Mouse (Mus musculus) kidney, postnatal 10 days (tissue): ENCODE data around the gene Cenpa.
"Not testable (repeated sequence)": the region's sequence is repeated elsewhere in the genome, so short reads cannot be mapped to it uniquely, and the experiment has no call there.

Source experiments
- DNase-seq: peaks from one replicate; pipeline ENCODE4 v3.0.0; 2021; ENCODE audit warnings: mixed read lengths

Cenpa gene

DNA sequence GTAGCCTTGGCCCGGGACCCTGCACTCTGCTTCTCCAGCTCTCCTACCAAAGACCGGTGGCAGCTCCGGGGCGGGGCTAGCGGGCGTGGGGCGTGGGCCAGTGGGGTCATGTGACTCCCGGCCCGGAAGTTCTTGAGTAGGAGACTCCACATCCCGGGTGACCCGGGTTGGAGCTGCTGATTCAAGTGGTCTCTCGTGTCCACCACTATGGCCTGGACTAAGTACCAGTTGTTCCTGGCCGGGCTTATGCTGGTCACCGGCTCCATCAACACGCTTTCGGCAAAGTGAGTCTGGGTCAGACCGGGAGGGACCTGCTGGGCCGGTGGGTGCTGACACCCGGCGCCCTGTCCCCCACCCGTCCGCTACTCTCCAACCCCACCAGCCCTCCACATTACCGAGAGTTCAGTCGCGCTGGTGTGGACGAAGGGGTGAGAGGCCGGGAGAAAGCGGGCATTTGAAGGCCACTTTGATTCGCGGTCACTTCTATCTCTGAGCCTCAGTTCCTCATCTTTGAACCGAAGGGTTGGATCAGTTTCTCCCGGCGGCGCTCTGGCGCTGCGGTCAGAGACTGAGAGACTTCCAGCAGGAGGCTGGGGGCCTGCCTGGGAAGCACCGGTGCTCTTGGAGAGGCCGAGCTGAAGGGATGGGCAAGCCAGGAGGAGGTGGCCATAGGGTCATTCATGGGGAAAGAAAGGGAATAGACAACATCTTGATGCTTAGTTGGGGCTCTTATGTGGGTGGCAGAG lies 18.6 kb upstream of the Cenpa start, which contains the start of gene Slc35f6:
Gene Slc35f6, plus strand, starts transcription at position 119 of the 746 bp plus-strand sequence.
- DNase-seq = peak; percentile 97

DNA sequence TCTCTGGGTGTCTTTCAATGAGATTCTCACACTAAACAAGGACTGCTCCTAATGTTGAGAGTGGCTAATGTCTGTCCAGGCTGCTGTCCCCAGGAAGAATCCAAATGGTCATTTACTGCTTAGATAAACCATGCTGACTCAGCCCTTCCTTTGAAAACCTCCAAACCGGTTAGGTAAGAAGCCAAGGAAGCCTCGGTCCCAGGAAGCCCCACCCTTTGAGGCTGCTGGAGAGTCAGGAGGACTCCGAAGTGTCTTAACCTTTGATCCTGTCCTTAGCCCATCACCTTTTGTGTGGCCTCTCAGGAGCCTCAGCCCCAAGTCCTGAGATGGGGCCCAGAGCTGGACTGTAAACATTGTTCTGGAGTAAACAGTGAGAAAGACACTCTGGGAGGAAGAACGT lies 17.0 kb upstream of the Cenpa start:
- DNase-seq = no peak

DNA sequence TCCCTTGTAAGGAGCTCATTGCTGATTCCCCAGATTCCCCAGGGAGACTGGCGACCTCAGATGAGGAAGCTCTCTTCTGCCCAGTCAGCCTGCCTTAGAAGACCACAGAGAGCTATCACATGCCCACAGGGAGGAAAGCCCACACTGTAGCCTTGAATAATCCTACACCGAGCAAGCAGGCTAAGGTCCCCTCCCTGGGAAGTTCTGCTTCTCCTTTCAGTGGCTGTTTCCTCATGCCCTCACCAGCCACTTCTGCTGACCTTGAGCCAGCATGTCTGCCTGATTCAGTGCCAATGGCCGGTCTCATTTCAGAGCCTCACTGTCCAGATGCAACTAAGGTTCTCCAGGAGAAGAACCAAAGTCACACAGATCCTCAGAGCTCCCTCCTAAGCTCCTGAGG lies 15.8 kb upstream of the Cenpa start:
- DNase-seq = no peak

DNA sequence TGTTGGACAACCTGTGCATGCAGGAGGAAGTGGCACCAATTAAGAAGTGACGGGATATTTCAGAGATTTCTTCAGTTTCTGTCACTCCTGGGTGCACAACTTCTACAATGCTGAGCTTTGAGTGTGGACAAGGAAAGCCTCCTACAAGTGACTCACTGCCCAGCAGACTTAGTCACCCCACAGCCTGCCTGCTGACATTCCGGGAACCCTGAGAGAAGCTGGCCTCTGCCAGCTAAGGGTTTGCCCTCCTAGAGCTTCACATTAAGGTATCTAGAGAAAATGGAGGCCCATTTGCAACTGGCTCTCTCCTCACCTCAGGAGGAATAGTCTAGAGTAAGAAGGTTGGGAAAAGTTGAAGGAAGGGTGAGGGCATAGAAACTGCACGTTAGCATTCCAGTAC lies 15.0 kb upstream of the Cenpa start:
- DNase-seq = no peak

DNA sequence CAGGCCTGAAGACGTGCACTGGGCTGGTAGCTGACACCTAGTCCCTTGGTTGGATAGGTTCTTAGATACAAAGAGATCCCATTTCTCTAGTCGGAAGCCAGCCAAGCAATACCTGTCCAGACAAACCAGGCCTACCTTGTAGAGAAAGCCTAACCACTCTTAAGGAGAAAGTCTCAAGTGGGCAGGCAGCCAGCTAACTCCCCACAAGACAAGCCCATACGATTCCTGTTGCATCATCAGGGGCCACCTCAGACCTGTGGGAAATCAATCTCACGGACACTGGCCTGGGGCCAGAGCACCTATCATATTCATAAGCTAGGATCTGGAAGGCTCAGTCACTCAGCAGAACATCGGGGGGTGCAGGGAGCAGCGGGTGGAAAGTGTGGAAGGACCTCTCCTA lies 13.3 kb upstream of the Cenpa start:
- no peak for DNase-seq

DNA sequence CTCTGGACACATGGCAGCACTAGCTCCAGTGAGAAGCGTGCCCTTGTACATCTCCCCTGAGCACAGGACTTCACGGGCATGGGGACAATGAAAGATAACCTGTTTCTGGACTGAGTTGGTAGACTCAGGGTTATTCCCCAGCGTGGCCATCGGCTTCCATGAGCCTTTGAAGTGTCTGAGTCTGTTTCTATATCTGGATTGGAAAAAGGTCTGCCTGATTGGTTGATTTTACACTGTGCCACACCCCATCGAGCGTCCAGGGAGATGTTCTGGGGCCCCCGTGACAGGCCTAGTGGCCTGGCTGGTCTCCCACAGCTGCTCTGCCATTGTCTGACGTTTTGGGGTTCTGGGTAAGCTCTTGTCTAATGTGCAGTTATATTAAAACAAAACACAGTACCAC lies 11.5 kb upstream of the Cenpa start:
- no peak for DNase-seq

DNA sequence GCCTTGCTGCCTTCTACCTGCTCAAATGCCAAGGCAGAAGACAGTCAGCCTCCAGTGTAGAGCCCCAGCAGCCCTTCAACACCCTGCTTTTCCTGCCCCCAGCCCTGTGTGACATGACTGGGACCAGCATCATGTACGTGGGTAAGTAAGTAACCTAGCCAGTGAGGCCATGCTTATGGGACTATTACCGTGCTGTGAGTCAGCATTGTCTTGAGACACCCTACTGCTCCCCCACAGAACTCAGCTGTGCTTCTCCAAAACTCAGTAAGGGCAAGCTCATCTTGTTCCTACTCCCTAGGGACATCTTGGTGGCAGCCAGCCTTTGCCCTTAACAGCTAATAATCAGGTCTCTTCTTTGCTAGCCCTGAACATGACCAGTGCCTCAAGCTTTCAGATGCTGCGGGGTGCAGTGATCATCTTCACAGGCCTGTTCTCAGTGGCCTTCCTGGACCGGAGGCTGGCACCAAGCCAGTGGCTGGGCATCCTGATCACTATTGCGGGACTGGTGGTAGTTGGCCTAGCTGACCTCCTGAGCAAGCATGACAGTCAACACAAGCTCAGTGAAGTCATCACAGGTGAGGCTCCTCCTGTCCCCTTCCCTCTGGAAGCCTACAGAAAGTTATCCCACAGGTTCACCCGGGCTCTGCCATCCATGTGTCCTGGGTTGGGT lies 10.9 kb upstream of the Cenpa start:
- DNase-seq = no peak

DNA sequence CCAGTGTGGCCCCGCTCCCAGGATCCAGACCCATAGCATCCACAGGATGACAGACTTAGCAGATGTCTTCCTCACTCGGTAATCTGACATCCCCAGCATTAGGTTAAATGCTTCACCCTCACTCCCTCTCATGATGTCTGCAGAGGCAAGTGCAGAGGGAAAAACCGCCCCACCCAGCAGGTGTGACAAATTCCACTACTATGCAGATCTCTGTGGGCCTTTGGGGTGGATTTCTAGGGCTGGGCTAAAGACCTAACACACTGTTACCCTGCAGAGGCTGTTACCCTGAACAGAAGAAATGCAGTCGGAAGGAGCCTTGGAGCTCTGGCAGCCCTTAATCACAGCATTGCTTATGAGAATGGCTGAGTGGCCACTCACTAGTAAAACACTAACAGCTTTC lies 7.5 kb upstream of the Cenpa start:
- DNase-seq = no peak

DNA sequence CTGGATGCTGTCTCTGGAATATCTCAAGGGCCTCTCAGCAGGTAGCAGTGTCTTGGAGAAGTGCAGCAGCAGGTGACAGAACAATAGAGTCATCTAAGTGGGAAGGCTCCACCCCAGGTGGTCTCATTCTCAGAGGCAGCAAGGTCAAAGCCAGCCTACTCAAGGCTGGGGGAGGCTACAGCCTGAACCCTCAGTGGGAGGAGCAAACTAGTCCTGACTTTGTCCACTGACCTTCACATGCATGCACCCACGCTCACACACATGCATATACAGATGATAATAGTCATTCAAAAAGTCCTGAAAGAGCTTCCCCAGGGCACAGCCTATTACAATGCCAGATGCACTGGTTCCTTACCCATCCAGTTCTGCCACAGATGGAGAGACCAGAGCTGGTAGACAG lies 6.3 kb upstream of the Cenpa start:
- DNase-seq = no peak

DNA sequence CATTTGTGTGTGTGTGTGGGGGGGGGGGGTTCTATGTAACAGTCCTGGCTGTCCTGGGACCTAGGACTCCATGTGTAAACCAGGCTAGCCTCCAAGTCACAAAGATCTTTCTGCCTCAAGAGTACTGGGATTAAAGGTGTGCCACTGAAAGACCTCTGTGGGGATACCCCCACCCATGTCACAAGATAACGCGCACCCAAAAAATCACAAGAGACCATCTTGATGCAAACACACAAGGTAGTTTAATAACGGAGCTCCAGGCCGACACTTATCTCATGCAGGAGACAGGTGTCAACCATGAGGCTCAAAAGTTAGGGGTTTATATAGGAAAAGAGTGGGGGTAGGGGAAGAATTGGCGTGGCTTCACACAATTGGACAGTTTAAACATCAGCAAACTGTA lies 5.8 kb upstream of the Cenpa start:
- DNase-seq = no peak

DNA sequence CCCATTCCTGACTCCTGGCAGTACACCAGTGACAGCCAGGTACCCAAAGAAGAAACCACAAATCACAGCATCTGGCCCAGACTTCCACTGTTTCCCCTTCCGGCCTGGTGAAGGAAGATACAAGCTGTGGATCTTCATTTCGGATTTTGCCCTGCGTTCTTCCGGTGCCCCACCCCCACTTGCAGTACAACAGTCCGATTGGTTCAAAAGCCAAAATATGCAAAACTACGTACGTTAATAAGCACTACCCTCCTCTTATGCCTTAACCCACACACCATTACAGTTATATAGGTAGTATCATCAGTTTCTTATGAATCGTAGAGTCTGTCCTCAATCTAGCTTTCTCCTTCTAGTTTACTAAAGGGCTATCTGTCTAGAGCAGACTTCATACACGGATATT lies 1.2 kb upstream of the Cenpa start:
- DNase-seq = no peak

DNA sequence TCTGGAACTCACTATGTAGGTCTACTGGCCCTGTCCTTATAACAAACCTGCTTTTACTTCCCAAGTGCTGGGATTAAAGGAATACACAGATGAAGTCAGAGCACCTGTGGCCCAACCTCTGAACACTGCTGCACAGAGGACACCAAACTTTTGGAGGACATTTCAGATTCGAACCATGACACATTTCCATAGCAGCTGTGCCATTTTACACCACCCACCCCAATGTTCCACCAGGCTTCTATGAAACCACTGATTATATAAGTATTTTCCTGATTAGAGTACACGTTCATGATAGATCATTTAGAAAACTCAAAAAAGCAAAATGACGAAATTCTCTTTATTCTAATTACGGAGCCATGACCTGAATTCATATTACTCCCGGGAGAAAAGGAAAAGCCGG lies 609 bp upstream of the Cenpa start:
- no peak for DNase-seq

DNA sequence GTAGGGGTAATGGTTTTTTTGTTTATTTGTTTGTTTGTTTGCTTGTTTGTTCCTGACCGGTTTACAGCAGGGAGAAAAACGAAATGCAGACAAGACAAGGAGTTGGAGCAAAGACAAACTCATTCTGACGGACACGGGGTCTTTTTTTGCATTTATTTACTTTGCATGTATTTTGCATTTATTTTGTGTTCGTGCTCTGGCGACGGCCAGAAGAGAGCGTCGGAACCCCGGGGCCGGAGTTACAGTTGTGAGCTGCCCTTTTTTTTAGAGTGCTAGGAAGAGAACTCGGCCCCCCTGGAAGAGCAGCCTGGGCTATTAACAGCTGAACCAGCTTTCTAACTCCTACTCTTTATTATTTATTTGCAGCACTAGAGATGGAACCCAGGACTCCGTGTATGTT lies 638 bp downstream of the Cenpa start:
- DNase-seq = no peak

DNA sequence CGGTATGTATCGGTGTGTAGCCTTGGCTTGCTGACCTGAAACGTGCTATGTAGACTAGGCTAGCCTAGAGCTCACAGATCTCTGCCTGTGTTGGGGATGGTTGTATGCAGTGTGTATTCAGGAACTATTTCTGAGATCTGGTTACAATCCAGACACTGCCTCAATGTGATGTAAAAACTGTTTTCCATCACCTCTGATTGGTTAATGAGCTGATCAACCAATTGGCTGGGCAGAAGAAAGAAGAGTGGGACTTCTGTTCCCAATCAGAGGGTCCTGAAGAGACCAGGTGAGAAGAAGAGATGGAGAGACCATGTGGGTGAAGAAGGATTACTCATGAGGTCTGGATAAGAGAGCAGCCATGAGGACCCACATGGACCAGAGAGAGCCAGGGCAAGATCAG lies 1.1 kb downstream of the Cenpa start:
- no peak for DNase-seq

DNA sequence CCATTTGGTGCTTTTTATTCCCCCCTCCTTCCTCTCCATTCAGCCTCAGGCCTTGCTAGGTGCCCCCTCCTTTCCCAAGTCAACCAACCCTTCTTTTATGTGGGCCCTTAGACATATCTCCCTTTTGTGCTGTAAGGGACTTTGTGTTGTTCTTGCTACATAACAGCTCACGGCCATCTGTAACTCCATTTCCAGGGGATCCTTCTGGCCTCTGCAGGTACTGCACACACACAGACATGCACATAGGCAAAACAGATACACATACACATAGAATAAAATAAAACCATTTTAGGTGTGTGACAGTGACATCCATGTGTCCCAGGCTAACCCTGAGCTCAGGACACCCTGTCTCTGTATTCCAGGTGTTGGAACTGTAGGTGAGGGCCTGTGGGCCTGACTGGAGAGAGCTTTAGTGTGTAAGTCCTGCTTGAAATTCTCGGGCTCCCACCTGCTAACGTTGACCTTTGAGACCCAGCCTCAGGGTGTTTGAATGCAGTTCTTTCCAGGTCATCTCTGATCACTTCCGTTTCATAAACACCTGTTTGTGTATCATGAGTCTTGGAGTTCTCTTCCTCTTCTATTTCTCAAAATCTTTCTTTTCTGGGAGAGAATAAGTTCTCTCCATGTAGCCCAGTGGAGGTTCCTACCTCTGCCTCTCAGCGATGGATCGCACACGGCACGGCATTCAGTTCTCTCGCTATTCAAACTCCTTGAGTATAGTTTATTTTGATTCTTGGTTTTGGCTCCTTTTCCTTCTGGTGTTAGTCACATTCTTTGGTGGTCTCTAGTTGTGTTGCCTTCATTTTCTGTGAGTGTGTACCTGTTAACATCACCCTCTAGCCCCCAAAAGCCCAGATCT lies 2.3 kb downstream of the Cenpa start:
- no peak for DNase-seq

DNA sequence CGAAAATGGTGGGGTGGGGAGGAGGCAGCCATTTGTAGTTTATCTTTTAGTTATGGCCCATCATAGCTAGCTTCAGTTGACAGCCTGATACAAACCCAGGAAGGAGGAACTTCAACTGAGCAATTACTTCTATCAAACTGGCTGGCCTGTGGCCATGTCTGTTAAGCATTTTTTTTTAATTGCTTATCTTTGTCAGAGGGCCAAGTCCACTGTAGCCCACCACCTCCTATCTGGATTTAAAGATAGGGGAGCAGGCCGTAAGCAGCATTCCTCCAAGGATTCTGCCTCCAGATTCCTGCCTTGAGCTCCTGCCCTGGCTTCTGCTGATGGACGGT lies 2.9 kb downstream of the Cenpa start:
- no peak for DNase-seq

DNA sequence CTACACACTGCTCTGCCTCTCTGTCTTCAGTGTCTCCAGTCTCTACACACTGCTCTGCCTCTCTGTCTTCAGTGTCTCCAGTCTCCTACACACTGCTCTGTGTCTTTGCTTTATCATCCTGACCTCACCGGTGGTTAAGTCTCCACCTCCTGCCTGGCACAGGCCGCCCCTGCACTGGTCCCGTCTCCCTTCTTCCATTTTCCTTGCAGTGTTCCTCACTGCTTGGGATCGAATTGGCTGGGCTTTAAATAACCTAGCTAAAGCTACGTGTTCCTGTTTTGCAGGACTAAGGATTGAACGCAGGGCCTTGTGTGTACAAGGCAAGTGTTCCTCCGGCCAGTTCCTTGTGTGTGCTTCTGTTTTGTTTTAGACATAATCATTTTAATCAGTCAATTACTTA lies 3.5 kb downstream of the Cenpa start:
- DNase-seq = no peak

DNA sequence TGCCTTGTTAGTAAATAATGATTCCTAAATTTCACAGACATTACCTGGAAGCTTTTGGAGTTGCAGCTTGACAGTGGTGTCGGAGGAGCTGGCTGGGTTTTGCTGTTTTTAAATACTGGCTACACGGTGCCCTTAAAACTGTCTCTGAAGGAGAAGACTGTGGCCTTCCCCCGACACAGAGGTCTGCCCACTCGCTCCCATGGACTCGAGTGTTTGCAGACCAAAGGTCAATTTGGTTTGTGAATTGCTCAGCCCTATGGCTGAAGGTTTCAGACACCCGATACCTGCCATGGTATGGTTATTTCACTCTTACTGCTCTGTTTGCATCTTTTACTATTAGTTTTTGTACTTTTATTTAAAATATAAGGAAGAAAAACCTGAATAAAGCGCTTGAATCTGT lies 7.4 kb downstream of the Cenpa start:
- no peak for DNase-seq

DNA sequence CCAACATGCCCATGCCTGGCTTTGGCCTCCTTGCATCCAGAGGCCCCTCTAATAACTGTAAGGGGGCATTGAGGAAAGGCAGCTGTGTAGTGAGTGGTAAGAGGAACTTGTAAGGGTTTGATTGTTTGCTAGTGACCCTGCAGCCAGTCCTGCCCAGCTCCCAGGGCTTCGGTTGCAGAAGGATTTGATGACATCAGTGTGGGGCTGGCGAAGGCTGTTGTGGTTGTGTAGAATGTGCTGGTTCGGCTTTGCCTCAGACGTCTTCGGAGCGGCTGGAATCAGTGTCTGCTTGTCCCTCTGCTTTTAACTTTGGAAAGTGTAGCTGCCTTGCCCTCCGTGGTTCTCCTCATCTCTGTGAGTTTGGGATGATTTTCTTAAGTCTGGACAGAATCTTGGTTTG lies 10.2 kb downstream of the Cenpa start:
- DNase-seq = no peak

DNA sequence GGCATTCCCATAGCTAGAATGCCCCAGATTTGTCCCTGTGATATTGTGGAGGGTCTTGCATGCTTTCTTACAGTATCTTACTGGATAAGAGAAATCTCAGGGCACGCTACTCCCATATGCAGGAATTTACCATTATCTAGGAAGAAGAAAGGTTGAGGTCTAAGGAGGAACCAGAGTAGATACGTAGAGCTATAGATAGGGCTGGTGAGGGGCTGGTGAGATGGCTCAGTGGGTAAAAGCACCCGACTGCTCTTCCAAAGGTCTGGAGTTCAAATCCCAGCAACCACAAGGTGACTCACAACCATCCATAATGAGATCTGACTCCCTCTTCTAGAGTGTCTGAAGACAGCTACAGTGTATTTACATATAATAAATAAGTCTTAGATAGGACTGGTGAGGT lies 11.5 kb downstream of the Cenpa start:
- DNase-seq = not testable (repeated sequence)

DNA sequence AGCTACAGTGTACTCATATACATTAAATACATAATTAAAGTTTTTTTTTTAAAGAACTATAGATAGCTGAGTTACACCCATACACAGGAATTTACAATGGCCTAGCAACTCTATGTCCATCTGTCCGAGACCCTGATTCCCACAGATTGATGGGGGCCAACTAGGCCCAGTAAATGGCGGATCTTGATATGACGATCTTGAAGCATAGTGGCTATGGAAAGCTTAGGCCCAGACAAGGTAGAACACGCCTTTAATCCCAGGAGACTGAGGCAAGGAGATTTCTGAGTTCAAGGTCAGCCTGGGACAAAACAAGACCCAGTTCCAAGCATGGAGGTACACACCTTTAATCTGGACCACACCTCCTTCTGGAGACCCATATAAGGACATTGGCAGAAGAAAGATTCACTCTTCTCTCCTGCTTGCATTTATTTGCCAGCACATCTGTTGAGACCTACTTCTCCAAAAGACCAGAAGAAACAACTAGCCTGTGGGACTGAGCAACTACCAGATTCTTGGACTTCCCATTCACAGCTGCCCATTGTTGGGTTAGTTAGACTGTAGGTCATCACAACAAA lies 12.2 kb downstream of the Cenpa start:
- no peak for DNase-seq

DNA sequence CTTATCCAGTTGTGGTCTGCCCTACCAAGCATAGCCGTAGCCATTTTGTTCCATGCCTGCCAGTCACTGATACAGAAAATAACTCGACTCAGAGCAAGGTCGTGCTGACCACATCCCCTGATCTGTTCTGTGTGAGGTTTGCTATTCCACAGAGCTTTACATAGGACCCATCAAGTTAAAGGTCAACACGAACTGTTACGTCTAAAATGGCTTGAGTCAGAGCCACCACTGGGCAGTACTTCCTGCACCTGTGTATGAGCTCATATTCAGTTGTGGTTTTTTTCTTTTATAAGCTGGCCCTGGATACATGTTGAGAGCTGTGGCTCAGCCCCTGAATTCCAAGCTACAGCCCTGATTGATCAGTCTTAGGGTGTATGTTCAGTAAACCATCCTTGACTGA lies 13.0 kb downstream of the Cenpa start:
- no peak for DNase-seq

DNA sequence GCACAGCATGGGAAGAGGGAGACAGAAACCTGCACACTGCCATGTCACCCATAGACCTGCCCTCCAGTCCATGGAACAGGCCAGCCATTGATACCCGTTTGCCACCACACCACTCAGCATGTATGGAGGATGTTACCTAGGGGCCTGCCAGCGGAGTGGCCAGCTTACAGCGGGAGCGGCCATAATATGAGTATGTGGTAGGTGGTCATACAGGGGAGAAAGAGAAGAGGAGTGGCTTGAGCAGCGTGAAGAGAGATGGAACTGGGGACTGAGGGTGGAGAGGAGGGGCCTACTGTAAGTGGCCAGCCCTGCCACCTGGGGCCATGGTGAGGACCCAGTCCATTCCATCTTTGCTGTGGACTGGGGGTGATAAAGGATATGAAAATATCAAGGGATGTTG lies 15.4 kb downstream of the Cenpa start:
- DNase-seq = no peak
